Mouse (Mus musculus) forebrain, embryonic 15.5 days (tissue): ENCODE results near the gene Shank1. TPM values are rescaled to one million over a fixed set of nuclear protein-coding genes. Genes with fewer than 3 reads are reported as not detected.

ENCODE experiments used
- ATAC-seq: fragments of 200-750 bp; cut with Nextera tagmentation; replicated peaks from 2 replicates; pipeline ENCODE4 v1.8.0; 2017; ENCODE audit warnings: mild to moderate bottlenecking, moderate TSS enrichment, moderate library complexity
- H3K27ac ChIP-seq: fragments of 300-500 bp; sonication (generic); replicated peaks from 2 replicates; pipeline ENCODE4 v1.5.1; 2015; ENCODE audit warnings: mild to moderate bottlenecking, inconsistent platforms
- H3K27me3 ChIP-seq: fragments of 300-500 bp; sonication (generic); 2 replicates; pipeline ENCODE4 v1.6.1; 2015; ENCODE audit warnings: inconsistent platforms
- H3K36me3 ChIP-seq: fragments of 300-500 bp; sonication (generic); 2 replicates; pipeline ENCODE4 v1.6.1; 2015; ENCODE audit warnings: mild to moderate bottlenecking, inconsistent platforms
- H3K4me1 ChIP-seq: fragments of 300-500 bp; sonication (generic); 2 replicates; pipeline ENCODE4 v1.6.1; 2015; ENCODE audit warnings: inconsistent platforms
- H3K4me2 ChIP-seq: fragments of 300-500 bp; sonication (generic); replicated peaks from 2 replicates; pipeline ENCODE4 v1.6.1; 2015; ENCODE audit warnings: mild to moderate bottlenecking, inconsistent platforms
- H3K4me3 ChIP-seq: fragments of 300-500 bp; sonication (generic); 2 replicates; pipeline ENCODE4 v1.5.1; 2015; ENCODE audit warnings: mild to moderate bottlenecking, inconsistent platforms
- H3K9ac ChIP-seq: fragments of 300-500 bp; sonication (generic); replicated peaks from 2 replicates; pipeline ENCODE4 v1.6.1; 2015; ENCODE audit warnings: mild to moderate bottlenecking, inconsistent platforms
- H3K9me3 ChIP-seq: fragments of 300-500 bp; sonication (generic); 2 replicates; pipeline ENCODE4 v1.6.1; 2016; ENCODE audit warnings: inconsistent platforms
- WGBS: fragments of 180-500 bp; shearing (Covaris S2); methylation state at CpG from one replicate; pipeline ENCODE4 v1.1.7; 2015; ENCODE audit warnings: mixed read lengths; 5-methylcytosine and 5-hydroxymethylcytosine counted together
- polyA plus RNA-seq: library from polyadenylated mRNA; unstranded; fragments of >200 nt; fragmentation: Nextera tagmentation; extraction: Ambion mirVana; gene quantifications from 2 replicates; pipeline ENCODE4 v1.2.1, GENCODE M21; 2015

The Shank1 gene
- polyA plus RNA-seq, 1 experiment from 2014 or later = 22.0 TPM

DNA sequence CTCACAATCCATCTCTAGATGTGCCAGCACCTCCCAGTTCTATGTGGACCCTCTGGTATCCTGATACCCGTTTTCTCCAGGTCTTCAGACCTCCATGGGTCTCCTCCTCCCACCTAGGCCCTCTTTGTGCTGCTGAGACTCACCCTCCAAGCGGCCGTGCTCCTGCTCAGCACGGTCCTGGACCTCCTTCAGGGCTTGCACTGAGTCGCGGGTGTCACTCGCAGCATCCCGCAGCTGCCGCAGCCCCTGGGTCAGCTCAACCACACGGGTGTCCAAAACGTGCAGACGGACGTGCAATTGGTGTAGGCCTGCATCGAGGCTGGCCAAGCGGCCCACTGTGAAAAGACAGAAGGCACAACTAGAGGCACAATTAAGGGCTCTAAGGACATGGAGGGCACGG is 4.4 kb upstream of the Shank1 start:
- Histone ChIP-seq H3K9me3 (no peaks in the 10 kb centered on the region), H3K4me2 (peak overlapping the region; percentile 62), H3K27ac (peak overlapping the region; percentile 93; the same call in 1 of the 2 replicates), H3K9ac (no peak overlapping the region), H3K4me1 (peaks cover 17% of the 10 kb centered on the region), H3K36me3 (no peaks in the 10 kb centered on the region), H3K27me3 (no peaks in the 10 kb centered on the region), H3K4me3 (peak overlapping the region; percentile 63)
- WGBS = 7% methylated on average over 16 of the region's 16 CpGs
- ATAC-seq = no peak; the same call in 1 of the 2 replicates

DNA sequence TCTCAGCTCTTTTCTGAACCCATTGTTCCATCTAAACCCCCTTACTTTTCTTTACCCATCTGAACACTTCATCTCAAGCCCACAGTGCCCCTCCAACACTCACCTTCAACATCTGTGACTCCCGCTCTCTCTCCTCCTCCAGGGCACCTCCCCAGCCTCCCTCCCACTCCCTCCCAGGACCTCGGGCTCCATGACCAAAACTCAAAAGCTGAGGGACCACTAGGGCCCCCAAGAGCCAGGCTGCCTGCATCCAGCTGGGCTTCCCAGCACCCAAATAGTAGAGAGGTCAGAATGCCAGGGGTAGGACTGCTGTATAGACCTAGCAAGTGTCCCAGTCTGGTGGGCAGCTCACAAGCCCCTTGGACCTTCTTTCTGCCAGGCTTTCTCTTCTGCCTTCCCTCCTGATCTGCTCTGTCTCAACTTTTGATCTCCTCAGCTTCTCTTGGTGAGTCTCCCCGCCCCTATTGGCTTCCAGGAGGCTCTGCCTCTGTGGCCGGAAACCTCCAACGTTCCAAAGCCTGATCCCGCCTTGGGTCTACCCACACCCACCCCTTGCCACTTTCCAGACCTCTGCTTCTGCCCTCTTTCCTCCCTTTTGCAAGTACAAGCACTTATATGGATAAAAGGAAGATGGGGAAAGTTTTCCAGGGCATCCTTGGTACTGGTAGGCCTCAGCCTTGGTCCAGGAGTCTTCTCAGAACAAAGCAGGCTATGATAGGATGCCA is 3.4 kb upstream of the Shank1 start, which contains the start of gene Clec11a:
Gene Clec11a, minus strand, starts transcription at position 387 of the 725 bp plus-strand sequence.
- Histone ChIP-seq H3K4me3 (peak within 1 kb of the TSS; percentile 63), H3K27ac (peak within 1 kb of the TSS; percentile 93; the same call in 1 of the 2 replicates)

DNA sequence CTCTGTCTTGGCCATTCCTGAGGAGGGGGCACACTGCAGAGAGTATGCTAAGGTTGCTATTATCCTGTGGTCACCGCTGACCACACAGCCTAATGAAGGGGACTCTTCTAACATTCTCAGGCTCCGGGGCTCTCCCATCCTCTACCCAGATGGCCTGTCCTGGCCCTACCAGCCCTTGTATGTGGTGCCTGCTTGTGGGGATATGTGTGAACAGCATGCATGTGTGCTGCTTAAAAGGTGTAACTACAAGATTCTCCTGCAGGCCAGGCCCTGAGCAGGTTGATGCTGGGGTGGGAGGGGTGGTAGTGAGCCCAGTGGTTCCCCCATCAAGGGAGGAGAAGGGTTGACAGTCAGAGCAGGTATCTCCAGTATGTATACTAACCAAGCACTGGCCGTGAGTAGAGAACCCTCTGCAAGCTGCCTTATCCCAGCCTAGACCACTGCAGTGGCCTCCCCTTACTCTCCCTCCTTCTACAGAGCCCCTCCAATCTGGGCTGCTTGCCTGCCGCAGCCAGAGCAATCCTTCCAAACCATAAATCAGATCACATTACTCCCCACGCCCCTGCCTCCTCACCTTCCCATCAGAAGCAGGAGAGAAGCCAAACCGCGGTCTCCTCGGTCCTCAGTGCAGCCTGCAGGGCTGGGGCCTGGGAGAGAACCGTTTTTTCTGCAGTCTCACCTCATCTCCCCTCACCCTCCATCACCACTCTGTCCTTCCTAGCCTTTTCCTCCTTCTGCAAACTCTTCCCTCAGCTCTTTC is 2.6 kb upstream of the Shank1 start:
- Histone ChIP-seq H3K9ac (no peak overlapping the region), H3K27me3 (no peaks in the 10 kb centered on the region), H3K36me3 (no peaks in the 10 kb centered on the region), H3K4me2 (no peak overlapping the region), H3K27ac (no peak overlapping the region), H3K9me3 (no peaks in the 10 kb centered on the region), H3K4me1 (peaks cover 32% of the 10 kb centered on the region), H3K4me3 (no peak overlapping the region)
- WGBS = 60% methylated on average over 9 of the region's 9 CpGs
- ATAC-seq = no peak

More for the DNA sequence above, 3.4 kb upstream of the Shank1 start, which contains the start of gene Clec11a:
- no peaks in the 10 kb centered on the region for H3K36me3 ChIP-seq
- no peaks in the 10 kb centered on the region for H3K9me3 ChIP-seq
- no peaks in the 10 kb centered on the region for H3K27me3 ChIP-seq
- no peak within 1 kb of the TSS for H3K9ac ChIP-seq
- ATAC-seq = no peak
- 60% methylated on average over 6 of the region's 6 CpGs for WGBS
- H3K4me2 ChIP-seq = peak within 1 kb of the TSS; percentile 62
- H3K4me1 ChIP-seq = peaks cover 25% of the 10 kb centered on the region

DNA sequence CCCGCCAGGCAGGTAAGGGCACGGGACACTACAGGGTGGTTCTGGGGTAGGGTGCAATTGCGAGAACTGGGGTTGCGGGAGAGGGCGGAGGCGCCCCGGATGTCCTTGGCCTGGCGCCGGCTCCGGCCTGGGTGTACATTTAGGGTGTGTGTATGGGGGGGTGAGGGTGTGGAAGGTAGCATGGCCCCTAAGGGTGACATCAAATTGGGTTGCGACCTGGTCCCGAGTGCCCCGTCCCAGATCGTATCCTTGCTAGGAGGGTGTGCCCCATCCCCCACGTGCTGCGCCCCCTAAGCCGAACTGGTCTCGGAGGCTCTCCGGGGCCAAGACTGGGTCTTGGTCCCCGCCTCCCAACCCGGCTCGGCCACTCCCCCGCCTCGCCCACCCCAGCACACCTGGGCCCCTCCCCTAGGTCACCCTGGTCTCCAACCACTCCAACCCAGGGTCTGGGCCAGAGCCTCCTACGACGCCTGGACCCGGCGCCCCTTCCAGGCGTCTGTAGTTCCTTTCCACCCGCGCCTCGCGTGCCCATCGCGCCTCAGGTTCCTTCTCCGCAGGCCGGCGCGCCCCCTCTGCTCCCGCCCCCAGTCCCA is 328 bp downstream of the Shank1 start:
- H3K4me3 ChIP-seq = peak overlapping the region; percentile 74
- ATAC-seq = peak; percentile 12

DNA sequence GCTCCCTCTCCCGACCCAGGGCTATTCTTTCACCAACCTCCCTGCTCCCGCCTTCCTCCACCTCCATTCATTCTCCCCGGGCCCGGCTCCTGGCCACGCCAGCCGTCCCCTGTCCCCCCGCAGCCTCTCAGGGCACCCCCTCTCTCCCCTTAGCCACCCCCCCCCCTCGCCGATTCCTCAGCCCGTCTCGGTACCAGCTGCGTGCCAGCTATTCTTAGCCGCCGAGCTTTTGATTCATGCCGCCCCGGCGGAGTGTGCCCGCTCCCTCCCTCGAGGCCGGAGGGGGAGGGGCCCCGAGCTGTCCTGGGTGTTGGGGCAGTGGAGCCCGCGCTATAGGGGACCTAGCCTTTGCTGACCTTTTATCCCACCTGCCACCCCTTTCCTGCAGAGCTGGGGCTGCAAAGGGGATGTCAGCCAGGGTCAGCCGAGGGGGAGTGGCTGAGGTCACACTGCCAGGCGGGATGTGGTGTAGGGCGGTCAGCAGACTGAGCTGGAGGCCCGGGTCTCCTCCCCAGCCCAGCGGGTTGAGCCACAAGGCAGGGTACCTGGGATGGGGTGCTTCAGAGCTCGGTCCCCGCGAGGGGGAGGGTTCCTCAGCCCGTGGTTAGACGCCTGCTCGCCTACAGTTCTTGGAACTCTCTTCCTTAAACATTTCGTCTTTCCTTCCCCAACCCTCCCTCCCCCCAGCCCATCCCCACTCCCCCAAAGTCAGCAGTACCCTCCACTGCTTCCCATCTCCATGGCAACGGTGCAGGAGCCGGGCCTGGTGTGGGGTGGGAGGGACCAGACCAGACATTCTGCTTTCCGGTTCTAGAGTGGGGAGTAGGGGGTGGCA is 1.0 kb downstream of the Shank1 start:
- Histone ChIP-seq H3K36me3 (peaks cover 15% of the 10 kb centered on the region; the same call in 1 of the 2 replicates), H3K4me3 (peak overlapping the region; percentile 74), H3K4me1 (peaks cover 20% of the 10 kb centered on the region), H3K27me3 (no peaks in the 10 kb centered on the region), H3K9me3 (no peaks in the 10 kb centered on the region), H3K4me2 (peak overlapping the region; percentile 96), H3K27ac (peak overlapping the region; percentile 67), H3K9ac (peak overlapping the region; percentile 70)
- peak; percentile 39 for ATAC-seq
- under 1% methylated on average over 37 of the region's 38 CpGs for WGBS

More for the DNA sequence above, 328 bp downstream of the Shank1 start:
- WGBS = under 1% methylated on average over 39 of the region's 40 CpGs
- peaks cover 23% of the 10 kb centered on the region for H3K4me1 ChIP-seq
- H3K9me3 ChIP-seq = no peaks in the 10 kb centered on the region
- peaks cover 11% of the 10 kb centered on the region; the same call in 1 of the 2 replicates for H3K36me3 ChIP-seq
- H3K9ac ChIP-seq = peak overlapping the region; percentile 70
- peak overlapping the region; percentile 96 for H3K4me2 ChIP-seq
- H3K27ac ChIP-seq = peak overlapping the region; percentile 67
- H3K27me3 ChIP-seq = no peaks in the 10 kb centered on the region

DNA sequence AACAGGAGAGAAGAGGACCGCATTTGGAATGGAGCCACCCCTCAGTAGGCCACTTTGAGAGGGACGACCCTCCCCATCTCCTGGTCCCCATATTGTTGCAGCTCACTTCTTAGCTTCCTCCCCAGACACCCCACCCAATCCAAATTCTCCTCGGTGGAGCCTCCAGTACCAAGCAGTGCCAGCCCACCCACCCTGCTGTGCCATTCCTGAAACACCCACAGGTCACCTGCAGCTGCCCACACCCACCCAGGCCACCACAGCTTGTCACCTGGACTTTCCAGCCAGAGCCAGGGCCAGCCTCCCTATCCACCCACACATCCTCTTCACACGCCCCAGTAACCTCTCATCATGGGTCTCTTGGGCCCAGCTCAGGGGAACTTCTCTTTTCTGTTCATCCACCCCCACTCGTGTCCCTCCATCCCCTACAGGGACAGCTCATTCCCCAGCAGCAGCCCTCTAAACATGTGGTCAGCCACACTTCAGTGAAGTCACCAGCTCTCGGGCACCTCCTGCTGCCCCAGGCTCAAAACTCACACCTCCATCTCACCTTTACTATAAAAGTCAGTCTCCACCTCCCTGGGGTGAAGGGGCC is 1.8 kb downstream of the Shank1 start:
- peak overlapping the region; percentile 70 for H3K9ac ChIP-seq
- peaks cover 20% of the 10 kb centered on the region for H3K4me1 ChIP-seq
- H3K4me3 ChIP-seq = peak overlapping the region; percentile 74
- H3K36me3 ChIP-seq = peaks cover 22% of the 10 kb centered on the region
- 0 out of 2 replicates have a peak, but pooled peaks have one; percentile 5 for ATAC-seq
- H3K27ac ChIP-seq = peak overlapping the region; percentile 67; the same call in 1 of the 2 replicates
- H3K27me3 ChIP-seq = no peaks in the 10 kb centered on the region
- no peaks in the 10 kb centered on the region for H3K9me3 ChIP-seq
- 23% methylated on average over 6 of the region's 6 CpGs for WGBS
- peak overlapping the region; percentile 96 for H3K4me2 ChIP-seq

DNA sequence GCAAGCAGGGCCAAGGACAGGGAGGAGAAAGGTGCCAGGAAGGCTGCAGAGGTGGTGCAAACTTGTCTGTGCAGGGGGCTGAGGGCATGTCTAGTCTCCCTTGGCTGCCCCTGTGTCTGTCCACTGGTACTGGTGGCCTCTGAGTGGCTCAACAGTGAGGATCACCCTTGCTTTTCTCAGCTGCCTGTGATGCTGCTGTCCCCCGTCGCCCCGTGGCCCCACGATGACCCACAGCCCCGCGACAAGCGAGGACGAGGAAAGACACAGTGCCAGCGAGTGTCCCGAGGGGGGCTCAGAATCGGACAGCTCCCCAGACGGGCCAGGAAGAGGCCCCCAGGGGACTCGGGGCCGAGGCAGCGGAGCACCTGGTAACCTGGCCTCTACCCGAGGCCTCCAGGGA is 2.4 kb downstream of the Shank1 start:
- no peak overlapping the region for H3K4me3 ChIP-seq
- H3K9me3 ChIP-seq = no peaks in the 10 kb centered on the region
- WGBS = 72% methylated on average over 16 of the region's 16 CpGs
- peaks cover 20% of the 10 kb centered on the region for H3K4me1 ChIP-seq
- no peak overlapping the region for H3K27ac ChIP-seq
- H3K27me3 ChIP-seq = no peaks in the 10 kb centered on the region
- peaks cover 23% of the 10 kb centered on the region for H3K36me3 ChIP-seq
- no peak overlapping the region for H3K4me2 ChIP-seq
- H3K9ac ChIP-seq = no peak overlapping the region
- ATAC-seq = no peak

DNA sequence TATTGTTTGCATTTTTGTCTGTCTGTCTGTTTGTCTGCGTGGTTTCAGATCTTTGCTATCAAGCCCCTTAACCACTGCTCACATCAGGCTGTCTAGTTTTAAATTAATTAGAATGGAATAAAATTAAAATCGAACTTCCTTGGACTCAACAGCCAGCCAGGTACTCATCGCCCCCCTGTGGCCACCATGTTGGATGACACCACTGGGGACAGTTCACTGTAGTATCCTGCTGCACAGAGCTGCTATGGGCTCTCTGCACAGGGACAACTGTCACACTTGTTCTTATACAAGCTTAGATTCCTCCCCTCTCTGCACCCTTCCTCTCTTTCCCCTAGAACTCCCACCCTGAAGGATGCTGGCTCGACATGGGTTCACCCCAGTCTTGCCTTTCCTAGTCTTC is 7.9 kb downstream of the Shank1 start:
- 34% methylated on average over 4 of the region's 4 CpGs for WGBS
- no peak for ATAC-seq
- Histone ChIP-seq H3K9me3 (no peaks in the 10 kb centered on the region), H3K27ac (no peak overlapping the region), H3K36me3 (peaks cover 58% of the 10 kb centered on the region), H3K27me3 (no peaks in the 10 kb centered on the region), H3K4me1 (peaks cover 10% of the 10 kb centered on the region), H3K4me2 (no peak overlapping the region), H3K4me3 (no peak overlapping the region), H3K9ac (no peak overlapping the region)

DNA sequence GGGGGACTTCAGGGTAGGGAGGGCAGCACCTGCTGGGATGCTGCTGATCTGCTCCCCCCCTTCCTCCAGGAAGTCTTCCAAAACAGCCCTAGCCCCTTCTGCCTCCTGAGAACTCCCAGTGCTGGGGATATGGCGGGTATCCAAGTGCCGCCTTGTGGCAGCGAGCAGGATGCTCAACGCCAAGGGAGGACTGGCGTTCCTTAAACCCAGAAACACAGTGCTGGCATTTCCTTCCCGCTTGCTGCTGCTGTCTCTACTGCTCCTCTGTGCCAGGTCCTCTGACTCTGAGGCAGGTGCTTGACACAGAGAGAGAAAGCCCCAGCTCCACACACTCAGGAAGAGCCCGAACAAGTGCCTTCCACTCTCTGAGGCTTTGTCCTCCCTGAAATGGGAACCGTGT is 10.8 kb downstream of the Shank1 start:
- Histone ChIP-seq H3K27ac (peak overlapping the region; percentile 74), H3K36me3 (peaks cover 51% of the 10 kb centered on the region), H3K9me3 (no peaks in the 10 kb centered on the region), H3K27me3 (no peaks in the 10 kb centered on the region), H3K4me3 (no peak overlapping the region), H3K9ac (no peak overlapping the region), H3K4me1 (peaks cover 10% of the 10 kb centered on the region), H3K4me2 (no peak overlapping the region)
- peak; percentile 57 for ATAC-seq
- WGBS = 41% methylated on average over 8 of the region's 8 CpGs

DNA sequence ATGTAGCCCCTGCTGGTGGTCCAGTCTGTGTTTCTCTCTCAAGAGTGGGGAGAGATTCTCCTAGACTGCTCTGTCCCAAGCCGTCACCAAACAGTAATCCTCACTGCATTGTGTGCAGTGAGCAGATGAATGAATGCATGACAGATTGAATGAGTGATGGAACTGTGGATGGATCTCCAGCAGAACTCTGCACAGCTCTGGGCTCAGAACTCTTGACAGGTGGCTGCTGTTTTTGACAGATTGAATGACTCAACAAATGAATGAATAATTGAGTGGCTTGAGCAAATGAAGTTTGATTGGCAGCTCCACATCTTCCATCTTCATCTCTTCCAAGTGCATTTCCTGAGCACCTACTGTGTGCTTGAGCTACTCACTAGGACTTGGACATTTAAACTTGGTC is 12.2 kb downstream of the Shank1 start:
- ATAC-seq = no peak
- H3K27me3 ChIP-seq = no peaks in the 10 kb centered on the region
- no peak overlapping the region for H3K9ac ChIP-seq
- H3K27ac ChIP-seq = no peak overlapping the region
- peaks cover 10% of the 10 kb centered on the region for H3K4me1 ChIP-seq
- H3K4me2 ChIP-seq = no peak overlapping the region
- no peak overlapping the region for H3K4me3 ChIP-seq
- peaks cover 50% of the 10 kb centered on the region for H3K36me3 ChIP-seq
- no peaks in the 10 kb centered on the region for H3K9me3 ChIP-seq
- 73% methylated on average over 1 of the region's 1 CpGs for WGBS

DNA sequence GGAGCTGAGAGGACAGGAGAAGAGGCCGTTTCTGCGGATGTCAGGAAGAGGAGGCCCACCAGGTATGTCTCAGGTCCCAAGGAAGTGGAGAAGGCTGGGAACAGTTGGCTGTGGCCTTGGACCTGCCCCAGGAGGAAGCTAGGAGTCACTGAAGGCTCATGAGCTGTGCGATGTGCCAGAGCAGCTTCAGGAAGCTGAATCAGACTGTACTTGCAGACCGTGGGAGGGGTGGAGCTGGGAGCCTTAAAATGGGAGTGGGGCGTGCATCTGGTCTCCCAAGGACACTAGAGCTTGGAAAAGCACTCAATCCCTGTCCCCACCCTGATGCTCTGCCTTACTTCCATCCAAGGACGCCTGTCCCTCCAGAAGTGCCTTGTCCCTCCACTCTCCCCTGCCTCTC is 16.6 kb downstream of the Shank1 start:
- ATAC-seq = no peak
- Histone ChIP-seq H3K9me3 (no peaks in the 10 kb centered on the region), H3K4me3 (no peak overlapping the region), H3K27me3 (no peaks in the 10 kb centered on the region), H3K36me3 (peaks cover 31% of the 10 kb centered on the region), H3K4me1 (no peaks in the 10 kb centered on the region), H3K9ac (no peak overlapping the region), H3K27ac (no peak overlapping the region), H3K4me2 (no peak overlapping the region)
- WGBS = 73% methylated on average over 6 of the region's 6 CpGs
